Mouse (Mus musculus): ENCODE data around the gene Ppp6c.
"Not testable (repeated sequence)": the region's sequence is repeated elsewhere in the genome, so short reads cannot be mapped to it uniquely, and the experiment has no call there.

Gene Ppp6c

DNA sequence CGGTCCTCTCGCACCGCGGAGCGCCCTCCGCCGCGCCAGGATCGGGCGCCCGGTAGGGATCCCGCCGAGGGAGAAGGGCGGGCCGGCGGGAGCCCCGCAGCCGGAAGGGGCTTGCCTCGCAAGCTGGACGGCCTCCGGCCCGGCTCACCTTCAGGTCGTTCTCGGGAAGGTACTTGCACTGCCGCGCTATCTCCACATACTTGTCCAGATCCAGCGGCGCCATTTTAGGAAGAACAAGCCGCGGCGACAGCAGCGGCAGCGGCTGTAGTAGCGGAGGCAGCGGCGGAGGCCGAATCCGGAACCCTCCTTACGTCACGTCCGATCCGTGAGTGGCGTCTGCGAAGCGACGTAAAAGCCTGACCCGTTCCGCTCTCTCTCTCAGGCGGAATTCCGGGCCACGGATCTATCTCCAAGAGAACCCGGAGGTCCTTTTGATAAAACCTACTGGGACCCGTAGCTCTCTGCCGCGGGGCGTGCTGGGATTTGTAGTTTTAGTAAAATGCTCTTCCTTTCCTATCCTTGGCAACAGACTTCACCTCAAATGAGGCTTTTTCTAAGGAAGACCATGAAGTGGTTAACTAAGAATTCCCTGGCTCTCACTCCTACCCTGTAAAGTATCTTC lies at the start of gene Ppp6c:
TSS of gene Ppp6c (minus strand) at position 433 of the 622 bp plus-strand sequence.
- DNase-seq = peak; percentile 98

DNA sequence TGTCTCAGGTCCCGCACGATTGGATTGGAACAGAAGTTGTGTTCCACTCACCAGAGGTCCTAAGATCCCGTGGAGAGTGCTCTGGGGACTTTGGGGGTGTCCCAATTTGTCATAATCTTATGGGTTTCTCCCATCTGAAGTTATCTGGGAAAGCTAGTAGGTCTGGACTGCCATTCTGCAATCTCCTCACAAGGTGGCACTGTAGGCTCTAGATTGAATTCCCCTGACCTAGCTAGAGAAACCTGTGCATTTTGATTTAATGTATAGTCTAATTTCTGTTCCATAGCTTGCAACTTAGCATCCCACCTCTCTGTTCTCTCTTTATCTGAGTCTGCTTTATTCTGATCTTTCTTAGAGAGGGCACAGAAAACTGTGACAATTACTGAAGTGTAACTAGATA lies 42.1 kb upstream of the Ppp6c start:
- DNase-seq = peak; percentile 28

- DNase-seq = not testable (repeated sequence)
Measured at GRCm38 (mm10) chr2:39252275-39252674, 26.0 kb upstream of the Ppp6c start.

DNA sequence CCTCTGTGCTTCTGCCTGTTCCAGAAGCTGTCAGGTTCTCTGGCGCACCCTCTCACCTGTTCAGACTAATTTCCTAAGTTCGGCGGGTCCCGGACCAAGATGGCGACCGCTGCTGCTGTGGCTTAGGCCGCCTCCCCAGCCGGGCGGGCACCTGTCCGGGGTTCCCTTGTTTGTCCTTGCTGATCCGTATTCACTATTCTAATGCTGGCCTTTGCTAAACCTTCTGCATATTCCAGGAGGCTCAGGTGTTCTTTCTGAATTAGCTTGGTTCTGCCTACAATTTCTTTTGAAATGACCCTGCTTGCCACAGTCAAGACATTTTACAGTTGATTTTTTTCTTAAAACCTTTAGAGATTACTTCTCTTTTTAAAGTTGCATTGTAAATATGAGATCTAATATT lies 20.6 kb upstream of the Ppp6c start:
- not testable (repeated sequence) for DNase-seq

GRCm38 (mm10) chr2:39226731-39227130 lies 480 bp upstream of the Ppp6c start:
- DNase-seq = no peak

GRCm38 (mm10) chr2:39225331-39226018 lies 776 bp downstream of the Ppp6c start:
- DNase-seq = peak; percentile 35

- DNase-seq = no peak
Measured at GRCm38 (mm10) chr2:39224621-39225020, 1.6 kb downstream of the Ppp6c start.

DNA sequence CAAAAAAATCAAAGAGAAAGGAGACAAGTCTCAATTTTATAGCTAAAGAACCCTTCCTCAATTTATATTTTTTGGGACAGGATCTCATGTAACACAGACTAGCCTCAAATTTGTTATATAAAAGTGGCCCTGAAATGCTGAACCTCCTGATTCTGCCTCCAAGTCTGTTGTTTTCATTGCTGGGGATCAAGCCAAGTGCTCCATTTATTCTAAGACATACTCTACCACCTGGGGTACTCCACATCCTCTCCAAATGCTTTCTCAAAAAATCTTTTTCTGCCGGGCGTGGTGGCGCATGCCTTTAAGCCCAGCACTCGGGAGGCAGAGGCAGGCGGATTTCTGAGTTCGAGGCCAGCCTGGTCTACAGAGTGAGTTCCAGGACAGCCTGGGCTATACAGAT lies 6.2 kb downstream of the Ppp6c start:
- DNase-seq = no peak

DNA sequence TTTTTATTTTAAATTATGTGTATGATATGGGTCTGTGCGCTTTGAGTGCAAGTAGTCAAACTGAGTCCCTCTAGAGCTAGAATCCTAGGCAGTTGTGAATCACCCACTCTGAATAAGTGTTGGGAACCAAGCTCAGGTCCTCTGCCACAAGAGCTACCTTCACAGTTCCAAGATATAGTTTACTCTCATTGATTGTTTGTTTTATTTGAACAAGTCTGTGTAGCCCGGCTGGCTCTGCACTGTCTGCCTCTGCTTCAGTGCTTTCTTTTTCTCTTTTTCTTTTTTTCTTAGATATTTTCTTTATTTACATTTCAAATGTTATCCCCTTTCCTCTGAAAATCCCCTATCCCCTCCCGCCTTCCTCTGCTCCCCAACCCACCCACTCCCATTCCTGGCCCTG lies 7.2 kb downstream of the Ppp6c start:
- no peak for DNase-seq

- no peak for DNase-seq
Measured at GRCm38 (mm10) chr2:39217150-39217549, 9.1 kb downstream of the Ppp6c start.

DNA sequence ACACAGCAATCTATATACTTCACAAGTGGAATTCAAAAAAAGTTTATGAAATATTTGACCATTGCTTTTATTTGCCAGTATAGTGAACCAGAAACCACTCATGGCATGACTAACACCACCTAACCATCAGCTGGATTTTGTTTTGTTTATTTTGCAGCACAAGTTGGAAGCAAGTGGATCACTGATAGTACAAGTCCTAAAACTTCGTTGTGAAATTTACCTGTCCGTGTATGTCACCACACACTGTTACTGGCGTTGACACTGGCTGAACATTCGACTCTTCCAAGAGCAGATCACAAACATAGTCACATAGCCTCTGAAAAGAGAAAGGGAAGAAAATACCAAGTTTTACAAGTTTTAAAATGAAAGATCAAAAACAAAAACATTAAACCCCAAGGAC lies 15.5 kb downstream of the Ppp6c start:
- DNase-seq = no peak

GRCm38 (mm10) chr2:39203359-39203758 lies 22.9 kb downstream of the Ppp6c start:
- DNase-seq = no peak

- DNase-seq = no peak
Measured at GRCm38 (mm10) chr2:39194809-39195208, 31.4 kb downstream of the Ppp6c start.

- DNase-seq = peak; percentile 100
Measured at GRCm38 (mm10) chr2:39190561-39191056, 35.6 kb downstream of the Ppp6c start, which contains the start of gene Scai. Gene Scai, minus strand, starts transcription at chr2:39190734.

DNA sequence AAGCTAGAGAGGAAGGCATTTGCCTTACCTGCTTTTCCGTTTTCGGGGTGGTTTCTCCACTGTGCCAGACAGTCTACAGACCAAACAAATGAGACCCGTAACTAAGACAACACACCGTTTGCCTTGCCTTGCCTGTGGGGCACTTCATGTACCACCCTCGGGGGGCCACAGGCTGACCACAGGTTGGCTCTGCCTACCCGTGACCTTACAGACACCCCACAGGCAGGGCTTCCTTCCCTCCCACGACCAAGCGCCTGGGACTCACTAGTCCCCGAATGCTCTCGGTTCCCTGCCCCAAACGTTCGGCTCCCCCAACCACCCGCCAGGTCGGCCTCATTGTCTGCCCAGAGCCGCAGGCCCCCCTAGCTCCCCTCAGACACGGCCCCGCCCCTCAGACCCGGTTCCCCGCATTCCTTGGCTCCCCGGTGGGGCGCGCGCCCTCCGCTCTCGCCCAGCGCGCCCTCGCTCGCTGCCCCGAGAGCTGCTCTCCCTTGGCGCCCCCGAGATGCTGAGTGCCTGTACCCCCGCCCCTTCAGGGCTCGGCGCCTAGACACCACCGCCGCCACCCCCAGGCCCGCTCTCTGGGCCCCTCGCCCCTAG lies 36.2 kb downstream of the Ppp6c start:
- DNase-seq = peak; percentile 24

DNA sequence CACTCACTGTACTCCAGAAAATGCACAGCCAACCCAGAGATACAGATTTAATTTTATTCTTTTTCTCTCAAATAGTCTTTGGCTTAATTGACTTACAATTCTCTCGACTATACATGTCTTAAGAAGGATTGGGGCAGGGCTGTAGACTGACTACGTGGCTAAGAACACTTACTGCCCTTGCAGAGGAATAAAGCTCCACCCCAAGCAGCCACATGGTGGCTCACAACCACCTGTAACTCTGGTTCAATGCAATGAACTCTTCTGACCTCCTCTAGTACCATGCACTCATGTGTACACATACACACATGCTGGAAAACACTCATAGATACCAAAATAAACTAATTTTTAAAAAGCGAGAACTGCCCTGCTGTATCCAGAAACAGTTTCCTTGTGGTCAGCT lies 40.3 kb downstream of the Ppp6c start:
- no peak for DNase-seq

DNA sequence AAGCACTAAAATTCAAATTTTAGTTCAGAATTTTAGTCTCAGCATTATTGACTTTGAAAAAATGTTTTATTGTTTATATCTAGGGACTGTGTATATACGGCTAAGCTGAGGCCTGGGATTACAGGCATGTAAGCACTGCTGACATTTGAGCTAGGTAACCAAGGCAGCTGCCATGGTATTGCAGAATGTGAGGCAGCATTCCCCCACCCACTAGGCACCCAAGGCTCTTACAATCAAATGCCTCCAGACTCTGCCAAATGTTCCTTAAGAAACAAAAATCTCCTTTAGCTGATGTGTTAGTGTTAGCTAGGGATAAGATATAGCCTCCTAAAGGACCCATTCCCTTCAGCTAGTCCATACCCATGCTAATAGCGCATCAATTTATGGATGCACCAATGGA lies 42.7 kb downstream of the Ppp6c start:
- no peak for DNase-seq

- DNase-seq = no peak
Measured at GRCm38 (mm10) chr2:39160996-39161395, 65.3 kb downstream of the Ppp6c start.

DNA sequence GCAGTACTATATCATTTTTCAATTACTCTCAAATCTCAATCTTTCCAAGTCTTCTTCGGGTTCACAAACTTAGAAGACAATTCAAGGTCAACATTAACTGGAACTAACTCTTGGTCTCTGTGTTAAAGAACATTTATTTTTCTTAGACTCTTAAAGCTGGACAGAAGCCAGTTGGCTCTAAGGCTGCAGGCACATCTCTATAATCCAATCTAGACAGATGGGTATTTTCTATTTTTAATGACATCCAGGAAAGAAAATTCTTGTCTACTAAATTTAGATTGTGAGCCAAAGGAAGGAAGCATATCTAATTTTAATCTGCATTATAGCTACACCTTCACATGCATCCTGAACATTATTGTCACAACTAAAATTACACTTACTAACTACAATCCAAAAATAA lies 68.3 kb downstream of the Ppp6c start:
- no peak for DNase-seq

- no peak for DNase-seq
Measured at GRCm38 (mm10) chr2:39156821-39157220, 69.4 kb downstream of the Ppp6c start.

DNA sequence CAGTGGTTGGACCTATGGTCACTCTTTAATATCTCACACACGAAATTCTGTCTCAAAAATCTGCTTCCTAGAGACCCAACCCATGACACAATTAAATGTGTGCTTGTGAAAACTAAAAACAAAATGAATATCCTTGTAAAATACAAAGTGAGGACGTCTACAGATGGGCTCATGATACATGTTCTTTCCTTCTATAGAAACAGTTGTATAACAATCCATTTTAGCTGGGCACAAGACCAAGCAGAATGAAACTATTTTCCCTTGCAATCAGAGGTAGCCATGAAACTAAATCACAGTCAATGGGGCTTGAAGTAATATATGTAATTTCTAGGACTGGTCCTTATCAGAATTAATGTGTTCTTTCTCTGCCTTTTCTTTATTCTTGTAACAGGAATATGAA lies 75.3 kb downstream of the Ppp6c start:
- DNase-seq = no peak

DNA sequence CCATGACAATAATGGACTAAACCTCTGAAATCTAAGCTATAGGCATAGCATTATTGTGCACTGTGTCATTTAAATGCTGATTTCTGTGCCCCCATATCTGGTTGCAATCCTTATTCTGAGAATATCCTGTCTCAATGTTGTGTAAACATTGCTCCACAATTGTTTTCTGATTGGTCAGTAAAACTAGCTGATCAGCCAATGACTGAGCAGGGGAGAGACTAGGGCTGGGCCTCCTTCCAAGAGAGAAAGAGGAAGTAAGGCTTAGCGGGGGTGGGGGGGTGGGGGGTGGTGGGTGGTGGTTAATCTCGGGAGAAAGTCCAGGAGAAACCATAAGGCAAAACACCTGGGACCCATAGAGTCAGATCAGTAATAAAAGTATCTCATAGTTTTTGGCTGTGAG lies 78.2 kb downstream of the Ppp6c start:
- DNase-seq = no peak

DNA sequence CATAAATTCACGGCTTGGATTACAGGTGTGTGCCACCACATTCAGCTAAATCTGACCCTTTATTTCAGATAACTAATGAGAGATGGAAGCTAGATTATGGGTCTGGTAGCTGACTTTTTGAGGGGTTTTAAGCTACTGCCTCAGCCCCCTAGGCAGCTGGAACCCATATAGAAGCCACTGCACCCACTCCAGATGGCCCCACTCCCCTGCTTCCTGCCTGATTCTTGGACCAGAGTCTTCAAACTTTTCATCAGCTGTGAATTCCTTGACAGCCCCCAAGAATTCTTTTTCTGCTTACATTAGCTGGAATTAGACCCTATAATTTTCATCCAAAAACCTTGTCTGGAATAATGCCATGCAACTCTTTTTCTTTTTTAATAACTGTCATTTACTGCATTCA lies 79.8 kb downstream of the Ppp6c start:
- DNase-seq = no peak
